Mouse (Mus musculus) MEL (cell line): ENCODE results near the gene 2610528J11Rik. TPM values are rescaled to one million over a fixed set of nuclear protein-coding genes. Genes with fewer than 3 reads are reported as not detected.

Experiments
- DNase-seq: peaks from one replicate; pipeline ENCODE4 v3.0.0; 2011; ENCODE audit warnings: low read depth, low spot score
- H3K27ac ChIP-seq: 2 replicates; pipeline ENCODE4 v1.5.1; 2012; ENCODE audit warnings: low read depth, mild to moderate bottlenecking, control low read depth, low read length, moderate library complexity; ENCODE audit not compliant: control insufficient read depth
- H3K27me3 ChIP-seq, 2 experiments: fragments of 150-350 bp in 1 of 2; sonication (generic) in 1 of 2; 2 replicates each; pipeline ENCODE4 v1.6.1; 2012; ENCODE audit warnings: low read length in 2 of 2, mild to moderate bottlenecking in 2 of 2, improper control_type of control experiment in 1 of 2, moderate library complexity in 1 of 2; ENCODE audit not compliant: insufficient read depth in 2 of 2, control insufficient read depth in 1 of 2
- H3K36me3 ChIP-seq, 2 experiments: 2 replicates each; pipeline ENCODE4 v1.6.1; 2012 to 2014; ENCODE audit warnings: low read length in 2 of 2, improper control_type of control experiment in 1 of 2, inconsistent platforms in 1 of 2, mild to moderate bottlenecking in 1 of 2; ENCODE audit not compliant: insufficient read depth in 2 of 2, control insufficient read depth in 1 of 2
- H3K4me1 ChIP-seq, 2 experiments: fragments of 150-350 bp in 1 of 2; sonication (generic) in 1 of 2; 2 replicates each; pipeline ENCODE4 v1.6.1; 2012; ENCODE audit warnings: low read length in 2 of 2, improper control_type of control experiment in 1 of 2, mild to moderate bottlenecking in 1 of 2; ENCODE audit not compliant: insufficient read depth in 2 of 2, control insufficient read depth in 1 of 2
- H3K4me3 ChIP-seq, 2 experiments: fragments of 150-350 bp in 1 of 2; sonication (generic) in 1 of 2; 2 replicates each; pipeline ENCODE4 v1.5.1; 2012; ENCODE audit warnings: low read depth in 2 of 2, low read length in 2 of 2, mild to moderate bottlenecking in 2 of 2, moderate library complexity in 2 of 2, control low read depth in 1 of 2, improper control_type of control experiment in 1 of 2; ENCODE audit not compliant: control insufficient read depth in 1 of 2, insufficient read depth in 1 of 2
- H3K79me2 ChIP-seq: 2 replicates; pipeline ENCODE4 v1.6.1; 2012; ENCODE audit warnings: mild to moderate bottlenecking, low read length, moderate library complexity; ENCODE audit not compliant: control insufficient read depth, poor library complexity, insufficient read depth
- H3K9ac ChIP-seq: 2 replicates; pipeline ENCODE4 v1.6.1; 2012; ENCODE audit warnings: low read depth, mild to moderate bottlenecking, control low read depth, low read length, moderate library complexity; ENCODE audit not compliant: control insufficient read depth, poor library complexity, severe bottlenecking
- H3K9me3 ChIP-seq: fragments of 150-350 bp; sonication (generic); replicated peaks from 2 replicates; pipeline ENCODE4 v1.6.1; 2012; ENCODE audit warnings: mild to moderate bottlenecking, low read length, improper control_type of control experiment, moderate library complexity; ENCODE audit not compliant: insufficient read depth
- BHLHE40 ChIP-seq: IDR thresholded peaks from 2 replicates; pipeline ENCODE4 v1.6.1; 2012; ENCODE audit warnings: low read depth, mild to moderate bottlenecking, inconsistent platforms, low read length, improper control_type of control experiment, borderline replicate concordance
- CHD1 ChIP-seq: IDR thresholded peaks from 2 replicates; pipeline ENCODE4 v1.6.1; 2012; ENCODE audit warnings: low read depth, mild to moderate bottlenecking, inconsistent platforms, low read length, improper control_type of control experiment
- CHD2 ChIP-seq: IDR thresholded peaks from 2 replicates; pipeline ENCODE4 v1.6.1; 2011; ENCODE audit warnings: low read length, improper control_type of control experiment
- E2F4 ChIP-seq: IDR thresholded peaks from 2 replicates; pipeline ENCODE4 v1.6.1; 2011; ENCODE audit warnings: low read depth, low read length, improper control_type of control experiment, borderline replicate concordance
- ELF1 ChIP-seq: IDR thresholded peaks from 2 replicates; pipeline ENCODE4 v1.6.1; 2014; ENCODE audit warnings: low read depth, mild to moderate bottlenecking, inconsistent platforms, low read length, improper control_type of control experiment, moderate library complexity
- ETS1 ChIP-seq: IDR thresholded peaks from 2 replicates; pipeline ENCODE4 v1.6.1; 2012; ENCODE audit warnings: low read depth, mild to moderate bottlenecking, inconsistent platforms, low read length, improper control_type of control experiment, moderate library complexity
- KAT2A ChIP-seq: conservative IDR thresholded peaks from 2 replicates; pipeline ENCODE4 v1.6.1; 2012; ENCODE audit warnings: low read depth, low read length, improper control_type of control experiment, inconsistent platforms
- MAX ChIP-seq: IDR thresholded peaks from 2 replicates; pipeline ENCODE4 v1.6.1; 2011; ENCODE audit warnings: low read length, improper control_type of control experiment
- MYC ChIP-seq: IDR thresholded peaks from 2 replicates; pipeline ENCODE4 v1.6.1; 2011; ENCODE audit warnings: low read depth, mild to moderate bottlenecking, low read length, improper control_type of control experiment, moderate library complexity
- NELFE ChIP-seq: IDR thresholded peaks from 2 replicates; pipeline ENCODE4 v1.6.1; 2011; ENCODE audit warnings: low read depth, low read length, improper control_type of control experiment
- NRF1 ChIP-seq: IDR thresholded peaks from 2 replicates; pipeline ENCODE4 v1.6.1; 2014; ENCODE audit warnings: low read depth, mild to moderate bottlenecking, inconsistent platforms, low read length, improper control_type of control experiment, moderate library complexity; ENCODE audit not compliant: poor library complexity, insufficient read depth, severe bottlenecking
- POLR2A ChIP-seq, 2 experiments: IDR thresholded peaks; 2 replicates each; pipeline ENCODE4 v1.6.1; 2011 to 2012; ENCODE audit warnings: low read length in 2 of 2, mild to moderate bottlenecking in 2 of 2, control low read depth in 1 of 2, improper control_type of control experiment in 1 of 2, low read depth in 1 of 2, moderate library complexity in 1 of 2; ENCODE audit not compliant: control insufficient read depth in 1 of 2, insufficient read depth in 1 of 2, poor library complexity in 1 of 2
- POLR2AphosphoS2 ChIP-seq: IDR thresholded peaks from 2 replicates; pipeline ENCODE4 v1.6.1; 2011; ENCODE audit warnings: low read length, improper control_type of control experiment
- POLR2AphosphoS5 ChIP-seq: IDR thresholded peaks from 2 replicates; pipeline ENCODE4 v1.6.1; 2012; ENCODE audit warnings: low read depth, borderline replicate concordance, mild to moderate bottlenecking, inconsistent platforms, low read length, moderate library complexity, mixed read lengths
- RCOR1 ChIP-seq: IDR thresholded peaks from 2 replicates; pipeline ENCODE4 v1.6.1; 2012; ENCODE audit warnings: low read depth, mild to moderate bottlenecking, inconsistent platforms, low read length, improper control_type of control experiment
- TAL1 ChIP-seq: IDR thresholded peaks from 2 replicates; pipeline ENCODE4 v1.6.1; 2012; ENCODE audit warnings: mild to moderate bottlenecking, inconsistent platforms, low read length, moderate library complexity, mixed read lengths
- TBP ChIP-seq: IDR thresholded peaks from 2 replicates; pipeline ENCODE4 v1.8.0; 2011; ENCODE audit warnings: low read depth, low read length, improper control_type of control experiment
- TCF12 ChIP-seq: IDR thresholded peaks from 2 replicates; pipeline ENCODE4 v1.6.1; 2014; ENCODE audit warnings: low read depth, mild to moderate bottlenecking, inconsistent platforms, low read length, improper control_type of control experiment, moderate library complexity
- USF1 ChIP-seq: IDR thresholded peaks from 2 replicates; pipeline ENCODE4 v1.6.1; 2014; ENCODE audit warnings: low read depth, mild to moderate bottlenecking, inconsistent platforms, low read length, improper control_type of control experiment, moderate library complexity
- USF2 ChIP-seq, 2 experiments: IDR thresholded peaks; 2 replicates each; pipeline ENCODE4 v1.6.1; 2011 to 2012; ENCODE audit warnings: improper control_type of control experiment in 2 of 2, low read length in 2 of 2, borderline replicate concordance in 1 of 2, inconsistent platforms in 1 of 2, low read depth in 1 of 2, mild to moderate bottlenecking in 1 of 2; ENCODE audit not compliant: insufficient read depth in 1 of 2
- ZC3H11A ChIP-seq: IDR thresholded peaks from 2 replicates; pipeline ENCODE4 v1.6.1; 2012; ENCODE audit warnings: low read depth, mild to moderate bottlenecking, inconsistent platforms, low read length, improper control_type of control experiment
- ZKSCAN1 ChIP-seq: IDR thresholded peaks from 2 replicates; pipeline ENCODE4 v1.6.1; 2012; ENCODE audit warnings: low read depth, mild to moderate bottlenecking, inconsistent platforms, low read length, improper control_type of control experiment, moderate library complexity
- ZMIZ1 ChIP-seq: IDR thresholded peaks from 2 replicates; pipeline ENCODE4 v1.6.1; 2012; ENCODE audit warnings: low read depth, mild to moderate bottlenecking, inconsistent platforms, low read length, improper control_type of control experiment, moderate library complexity
- ZNF384 ChIP-seq: IDR thresholded peaks from 2 replicates; pipeline ENCODE4 v1.6.1; 2012; ENCODE audit warnings: low read depth, mild to moderate bottlenecking, inconsistent platforms, low read length, improper control_type of control experiment
- polyA plus RNA-seq, 2 experiments: library from polyadenylated mRNA; stranded (reverse) in 1 of 2; unstranded in 1 of 2; fragments of >175 nt in 1 of 2; fragments of >200 nt in 1 of 2; gene quantifications; 2 replicates each; pipeline versions ENCODE4 v1.2.1 to v1.2.4; 2012; ENCODE audit warnings: low replicate concordance in 2 of 2, low read depth in 1 of 2; ENCODE audit not compliant: insufficient read length in 2 of 2, insufficient read depth in 1 of 2, missing spikeins in 1 of 2
- total RNA-seq: library from RNA; depleted of rRNA; stranded (reverse); fragments of 300-350 nt; gene quantifications from 2 replicates; pipeline ENCODE4 v1.2.3, GENCODE M21; 2012

2610528J11Rik gene
- total and polyA plus RNA-seq, 3 experiments = not detected

- Histone ChIP-seq H3K4me1 (peaks cover 0 to 28% of the 10 kb centered on the region in 2 experiments; a peak in 3 of 4 replicates), H3K36me3 (peaks cover 0 to 4% of the 10 kb centered on the region in 2 experiments; a peak in 1 of 4 replicates), H3K9me3 (no peaks in the 10 kb centered on the region), H3K9ac (no peak overlapping the region), H3K79me2 (no peaks in the 10 kb centered on the region), H3K4me3 (no peak overlapping the region), H3K27me3 (no peaks in the 10 kb centered on the region), H3K27ac (no peak overlapping the region)
- TF ChIP-seq ZC3H11A = no peak
- TF ChIP-seq TCF12 = no peak
- no peak for TF ChIP-seq USF1
- TF ChIP-seq E2F4 = no peak
- no peak for TF ChIP-seq ETS1
- TF ChIP-seq MYC = no peak
- TF ChIP-seq MAX = no peak
- TF ChIP-seq ZMIZ1 = no peak
- TF ChIP-seq TBP = no peak
- TF ChIP-seq USF2 (IDR thresholded peaks at IDR 0.05; ENCODE audit: borderline replicate concordance in 1 of 2, insufficient read depth in 1 of 2, low read depth in 1 of 2, low read length in 2 of 2) = no peak
- no peak for TF ChIP-seq POLR2AphosphoS5
- TF ChIP-seq BHLHE40 = no peak
- TF ChIP-seq CHD2 = no peak
- TF ChIP-seq TAL1 = no peak
- no peak for TF ChIP-seq ELF1
- no peak for DNase-seq
These were observed 42.5 kb downstream of the 2610528J11Rik start for GRCm38 (mm10) chr4:118569320-118569719.

- no peaks in the 10 kb centered on the region for H3K9me3 ChIP-seq
- peaks cover 0 to 4% of the 10 kb centered on the region in 2 experiments; a peak in 1 of 4 replicates for H3K36me3 ChIP-seq
- no peak for DNase-seq
- H3K4me3 ChIP-seq = no peak overlapping the region
- H3K9ac ChIP-seq = no peak overlapping the region
- TF ChIP-seq POLR2AphosphoS2 = no peak
- no peak for TF ChIP-seq NELFE
- no peak for TF ChIP-seq TCF12
- TF ChIP-seq NRF1 = no peak
- no peak for TF ChIP-seq ZKSCAN1
- TF ChIP-seq POLR2A (IDR thresholded peaks at IDR 0.05; ENCODE audit: control insufficient read depth in 1 of 2, insufficient read depth in 1 of 2, low read depth in 1 of 2, low read length in 2 of 2, poor library complexity in 1 of 2) = no peak
- no peak for TF ChIP-seq MYC
- TF ChIP-seq CHD2 = no peak
- no peak for TF ChIP-seq ZNF384
- TF ChIP-seq CHD1 = no peak
- no peak for TF ChIP-seq KAT2A
- TF ChIP-seq RCOR1 = no peak
- TF ChIP-seq USF2 (IDR thresholded peaks at IDR 0.05; ENCODE audit: borderline replicate concordance in 1 of 2, insufficient read depth in 1 of 2, low read depth in 1 of 2, low read length in 2 of 2) = no peak
- H3K27ac ChIP-seq = no peak overlapping the region
- no peaks in the 10 kb centered on the region; a peak in 1 of 4 replicates for H3K27me3 ChIP-seq
- H3K4me1 ChIP-seq = peaks cover 0 to 28% of the 10 kb centered on the region in 2 experiments; a peak in 3 of 4 replicates
- H3K79me2 ChIP-seq = no peaks in the 10 kb centered on the region
These were observed 44.6 kb downstream of the 2610528J11Rik start for GRCm38 (mm10) chr4:118571441-118571840.
